In genomic region chr2:25864230-25864629, GRCm38 (mm10) we compare ENCODE assay signal across 8 mouse cellular contexts. TPM values are rescaled to one million over a fixed set of nuclear protein-coding genes. Genes with fewer than 3 reads are reported as not detected.
DNase-seq lines count a peak whose midpoint lies in the region; ATAC-seq and TF ChIP-seq lines count a peak whose summit lies in the region.

No protein-coding gene starts in this region.

- TF ChIP-seq CTCF in lung, adult 2 months (IDR thresholded peaks at IDR 0.05; ENCODE audit: insufficient read depth, low read length), result no peak

- no peak for ATAC-seq in lung, embryonic 16.5 days (ENCODE audit: low read depth)
- no peak for ATAC-seq in limb, embryonic 11.5 days (ENCODE audit: insufficient number of reproducible peaks, low FRiP score, low TSS enrichment, low read depth)
- no peak for ATAC-seq in stomach, embryonic 16.5 days (ENCODE audit: insufficient read depth, low FRiP score)
- no peak for ATAC-seq in inflammation-experienced regulatory T-cells, adult 6 months

- peak; percentile 16 for DNase-seq in adrenal gland, adult 2 months
- no peak for DNase-seq in adrenal gland, postnatal 14 days
- no peak for DNase-seq in lung, adult 2 months
- peak; percentile 24 for DNase-seq in limb, embryonic 11.5 days (ENCODE audit: low spot score)
- DNase-seq in adrenal gland, postnatal 25 days, result no peak

- peaks cover 5% of the 10 kb centered on the region; the same call in 1 of the 2 replicates for H3K4me1 ChIP-seq in lung, embryonic 16.5 days (replicated peaks; ENCODE audit: control insufficient read depth, insufficient read depth, low read length)
- H3K4me1 ChIP-seq in lung, adult 2 months (ENCODE audit: control insufficient read depth, insufficient read depth, low read length), result no peaks in the 10 kb centered on the region
- H3K4me1 ChIP-seq in limb, embryonic 11.5 days (ENCODE audit: control insufficient read depth, insufficient read depth, low read length), result 0 out of 2 replicates have a peak, but pooled peaks cover 2% of the 10 kb centered on the region
- H3K4me1 ChIP-seq in stomach, embryonic 16.5 days (ENCODE audit: control insufficient read depth, insufficient read depth, low read length), result peaks cover 5% of the 10 kb centered on the region; the same call in 1 of the 2 replicates

- no peak overlapping the region for H3K27ac ChIP-seq in lung, embryonic 16.5 days (ENCODE audit: low read length)
- H3K27ac ChIP-seq in limb, embryonic 11.5 days (replicated peaks; ENCODE audit: low read depth, low read length), result no peak overlapping the region
- no peak overlapping the region for H3K27ac ChIP-seq in stomach, embryonic 16.5 days (ENCODE audit: low read length)

- H3K4me2 ChIP-seq in lung, embryonic 16.5 days (ENCODE audit: low read depth, low read length), result peak overlapping the region; percentile 86
- peak overlapping the region; percentile 81 for H3K4me2 ChIP-seq in limb, embryonic 11.5 days (ENCODE audit: low read depth, severe bottlenecking)
- H3K4me2 ChIP-seq in stomach, embryonic 16.5 days (ENCODE audit: low read depth, low read length), result peak overlapping the region; percentile 88

- peaks cover 16% of the 10 kb centered on the region for H3K27me3 ChIP-seq in lung, embryonic 16.5 days (ENCODE audit: control insufficient read depth, insufficient read depth, low read depth, low read length)
- peaks cover 27% of the 10 kb centered on the region for H3K27me3 ChIP-seq in limb, embryonic 11.5 days (ENCODE audit: control insufficient read depth, insufficient read depth, low read length)
- peaks cover 17% of the 10 kb centered on the region for H3K27me3 ChIP-seq in stomach, embryonic 16.5 days (ENCODE audit: control insufficient read depth, insufficient read depth, low read length)

- 5% methylated on average over 18 of the region's 18 CpGs for WGBS in lung, embryonic 16.5 days
- 5% methylated on average over 18 of the region's 18 CpGs for WGBS in lung, adult 2 months
- WGBS in limb, embryonic 11.5 days, result 8% methylated on average over 18 of the region's 18 CpGs
- 5% methylated on average over 18 of the region's 18 CpGs for WGBS in stomach, embryonic 16.5 days

- H3K4me3 ChIP-seq in lung, embryonic 16.5 days (ENCODE audit: low read length), result peak overlapping the region; percentile 50
- H3K4me3 ChIP-seq in lung, adult 2 months (replicated peaks; ENCODE audit: extremely low read depth, low read depth, low read length), result no peak overlapping the region
- no peak overlapping the region for H3K4me3 ChIP-seq in limb, embryonic 11.5 days (ENCODE audit: low read depth, low read length)
- peak overlapping the region; percentile 48 for H3K4me3 ChIP-seq in stomach, embryonic 16.5 days (replicated peaks; ENCODE audit: low read length)

- TF ChIP-seq POLR2A in lung, adult 2 months (IDR thresholded peaks at IDR 0.05; ENCODE audit: borderline replicate concordance, extremely low read depth, low read depth, low read length), result no peak

- no peaks in the 10 kb centered on the region for H3K9me3 ChIP-seq in lung, embryonic 16.5 days (ENCODE audit: control insufficient read depth, low read length)
- H3K9me3 ChIP-seq in limb, embryonic 11.5 days (ENCODE audit: control insufficient read depth, low read length), result no peaks in the 10 kb centered on the region
- H3K9me3 ChIP-seq in stomach, embryonic 16.5 days (replicated peaks; ENCODE audit: control insufficient read depth, low read length), result no peaks in the 10 kb centered on the region

- H3K9ac ChIP-seq in lung, embryonic 16.5 days (ENCODE audit: low read length), result no peak overlapping the region
- H3K9ac ChIP-seq in limb, embryonic 11.5 days (ENCODE audit: low read length), result no peak overlapping the region
- no peak overlapping the region for H3K9ac ChIP-seq in stomach, embryonic 16.5 days (ENCODE audit: low read length)

- H3K36me3 ChIP-seq in lung, embryonic 16.5 days (ENCODE audit: control insufficient read depth, insufficient read depth, low read length), result no peaks in the 10 kb centered on the region
- H3K36me3 ChIP-seq in limb, embryonic 11.5 days (ENCODE audit: control insufficient read depth, insufficient read depth, low read length), result no peaks in the 10 kb centered on the region
- H3K36me3 ChIP-seq in stomach, embryonic 16.5 days (ENCODE audit: control insufficient read depth, insufficient read depth, low read length), result no peaks in the 10 kb centered on the region

RNA-seq across cellular contexts. Expression of gene Kcnt1, which starts 0.7 kb away (rescaled TPM):
- 1 to 10 TPM; 1.9 to 2.9 TPM for total RNA-seq in adrenal gland, adult 2 months (2021)
- 11.8 and 21.4 TPM in 2 replicates for polyA plus RNA-seq in adrenal gland, adult 2 months (2012; rRNA removed)
- 4.9 and 6.4 TPM in 2 replicates for total RNA-seq in adrenal gland, postnatal 14 days (2021)
- polyA plus RNA-seq in lung, embryonic 16.5 days (2015; fragmentation: Nextera tagmentation; extraction: Ambion mirVana), result 0.24 and 0.46 TPM in 2 replicates
- polyA plus RNA-seq in lung, adult 2 months (2012; rRNA removed), result 0.06 and 0.40 TPM in 2 replicates
- 0.13 and 0.24 TPM in 2 replicates for polyA plus RNA-seq in limb, embryonic 11.5 days (2014; fragmentation: Nextera tagmentation; extraction: Ambion mirVana)
- polyA plus RNA-seq in stomach, embryonic 16.5 days (2015; fragmentation: Nextera tagmentation; extraction: Ambion mirVana), result 0.65 and 0.90 TPM in 2 replicates
- not detected for polyA plus RNA-seq in inflammation-experienced regulatory T-cells, adult 6 months (2017; shearing (Covaris generic))
- total RNA-seq in adrenal gland, postnatal 25 days (2021), result 2.7 and 5.2 TPM in 2 replicates

RNA-seq across cellular contexts. Expression of gene Sohlh1, which starts 17.2 kb away (rescaled TPM):
- total RNA-seq in adrenal gland, adult 2 months (2021), result not detected
- polyA plus RNA-seq in adrenal gland, adult 2 months (2012; rRNA removed), result not detected in 2 replicates
- total RNA-seq in adrenal gland, postnatal 14 days (2021), result not detected in 2 replicates
- polyA plus RNA-seq in lung, embryonic 16.5 days (2015; fragmentation: Nextera tagmentation; extraction: Ambion mirVana), result not detected in 2 replicates
- not detected in 2 replicates for polyA plus RNA-seq in lung, adult 2 months (2012; rRNA removed)
- not detected in 2 replicates for polyA plus RNA-seq in limb, embryonic 11.5 days (2014; fragmentation: Nextera tagmentation; extraction: Ambion mirVana)
- 0.13 TPM in 1 of 2 replicates, not detected in the other for polyA plus RNA-seq in stomach, embryonic 16.5 days (2015; fragmentation: Nextera tagmentation; extraction: Ambion mirVana)
- polyA plus RNA-seq in inflammation-experienced regulatory T-cells, adult 6 months (2017; shearing (Covaris generic)), result under 1 TPM in 2 of 3 experiments, not detected in 1; 0.46 to 0.52 TPM
- not detected in 2 replicates for total RNA-seq in adrenal gland, postnatal 25 days (2021)

RNA-seq across cellular contexts. Expression of gene Lcn9, which starts 41.3 kb away (rescaled TPM):
- not detected for total RNA-seq in adrenal gland, adult 2 months (2021)
- polyA plus RNA-seq in adrenal gland, adult 2 months (2012; rRNA removed), result not detected in 2 replicates
- total RNA-seq in adrenal gland, postnatal 14 days (2021), result not detected in 2 replicates
- not detected in 2 replicates for polyA plus RNA-seq in lung, embryonic 16.5 days (2015; fragmentation: Nextera tagmentation; extraction: Ambion mirVana)
- not detected in 2 replicates for polyA plus RNA-seq in lung, adult 2 months (2012; rRNA removed)
- not detected in 2 replicates for polyA plus RNA-seq in limb, embryonic 11.5 days (2014; fragmentation: Nextera tagmentation; extraction: Ambion mirVana)
- not detected in 2 replicates for polyA plus RNA-seq in stomach, embryonic 16.5 days (2015; fragmentation: Nextera tagmentation; extraction: Ambion mirVana)
- polyA plus RNA-seq in inflammation-experienced regulatory T-cells, adult 6 months (2017; shearing (Covaris generic)), result not detected
- total RNA-seq in adrenal gland, postnatal 25 days (2021), result not detected in 2 replicates

RNA-seq across cellular contexts. Expression of gene Glt6d1, which starts 48.6 kb away (rescaled TPM):
- not detected for total RNA-seq in adrenal gland, adult 2 months (2021)
- polyA plus RNA-seq in adrenal gland, adult 2 months (2012; rRNA removed), result not detected in 2 replicates
- not detected in 2 replicates for total RNA-seq in adrenal gland, postnatal 14 days (2021)
- not detected in 2 replicates for polyA plus RNA-seq in lung, embryonic 16.5 days (2015; fragmentation: Nextera tagmentation; extraction: Ambion mirVana)
- polyA plus RNA-seq in lung, adult 2 months (2012; rRNA removed), result not detected in 2 replicates
- not detected in 2 replicates for polyA plus RNA-seq in limb, embryonic 11.5 days (2014; fragmentation: Nextera tagmentation; extraction: Ambion mirVana)
- not detected in 2 replicates for polyA plus RNA-seq in stomach, embryonic 16.5 days (2015; fragmentation: Nextera tagmentation; extraction: Ambion mirVana)
- not detected for polyA plus RNA-seq in inflammation-experienced regulatory T-cells, adult 6 months (2017; shearing (Covaris generic))
- total RNA-seq in adrenal gland, postnatal 25 days (2021), result not detected in 2 replicates

Comparison
In these comparisons a context has a peak if more than half of its experiments do, and no peak if none do; other contexts are left out.
1. DNase-seq: peak in adrenal gland, adult 2 months (single experiment) and limb, embryonic 11.5 days (single experiment); none in adrenal gland, postnatal 14 days (single experiment), lung, adult 2 months (single experiment) and adrenal gland, postnatal 25 days (single experiment).
2. H3K4me3 ChIP-seq: peak in lung, embryonic 16.5 days (single experiment) and stomach, embryonic 16.5 days (single experiment); none in lung, adult 2 months (single experiment) and limb, embryonic 11.5 days (single experiment).
3. Peak in every context shown above with its lines, with median percentiles within 50 percentile points of each other: H3K4me2 ChIP-seq.